Mouse (Mus musculus) intestine, embryonic 16.5 days (tissue): ENCODE data around the gene Crybb3. TPM values are rescaled to one million over a fixed set of nuclear protein-coding genes. Genes with fewer than 3 reads are reported as not detected.

Experiments
- ATAC-seq: fragments of 200-750 bp; cut with Nextera tagmentation; 2 replicates; pipeline ENCODE4 v1.8.0; 2017; ENCODE audit warnings: moderate TSS enrichment, moderate library complexity
- H3K27ac ChIP-seq: fragments of 300-500 bp; sonication (generic); 2 replicates; pipeline ENCODE4 v1.5.1; 2014; ENCODE audit warnings: mild to moderate bottlenecking, low read length
- H3K27me3 ChIP-seq: fragments of 300-500 bp; sonication (generic); replicated peaks from 2 replicates; pipeline ENCODE4 v1.6.1; 2014; ENCODE audit warnings: low read length, control low read depth, mixed read lengths; ENCODE audit not compliant: control insufficient read depth, insufficient read depth
- H3K36me3 ChIP-seq: fragments of 300-500 bp; sonication (generic); 2 replicates; pipeline ENCODE4 v1.6.1; 2014; ENCODE audit warnings: low read length, control low read depth; ENCODE audit not compliant: control insufficient read depth, insufficient read depth
- H3K4me1 ChIP-seq: fragments of 300-500 bp; sonication (generic); 2 replicates; pipeline ENCODE4 v1.6.1; 2014; ENCODE audit warnings: low read length, control low read depth, mixed read lengths; ENCODE audit not compliant: control insufficient read depth, insufficient read depth
- H3K4me2 ChIP-seq: fragments of 300-500 bp; sonication (generic); 2 replicates; pipeline ENCODE4 v1.6.1; 2014; ENCODE audit warnings: low read depth, low read length, control low read depth
- H3K4me3 ChIP-seq: fragments of 300-500 bp; sonication (generic); 2 replicates; pipeline ENCODE4 v1.5.1; 2014; ENCODE audit warnings: mild to moderate bottlenecking, low read length
- H3K9ac ChIP-seq: fragments of 300-500 bp; sonication (generic); 2 replicates; pipeline ENCODE4 v1.6.1; 2014; ENCODE audit warnings: low read depth, low read length
- H3K9me3 ChIP-seq: fragments of 300-500 bp; sonication (generic); 2 replicates; pipeline ENCODE4 v1.6.1; 2016; ENCODE audit warnings: low read length, control low read depth; ENCODE audit not compliant: control insufficient read depth
- WGBS: fragments of 180-500 bp; shearing (Covaris S2); extraction: QIAGEN DNeasy Blood & Tissue Kit; methylation state at CpG from one replicate; pipeline ENCODE4 v1.1.7; 2014; 5-methylcytosine and 5-hydroxymethylcytosine counted together
- polyA plus RNA-seq: library from polyadenylated mRNA; unstranded; fragments of >200 nt; fragmentation: Nextera tagmentation; extraction: Ambion mirVana; gene quantifications from 2 replicates; pipeline ENCODE4 v1.2.1, GENCODE M21; 2015

Gene Crybb3
- 0.35 and 0.56 TPM in 2 replicates for polyA plus RNA-seq

DNA sequence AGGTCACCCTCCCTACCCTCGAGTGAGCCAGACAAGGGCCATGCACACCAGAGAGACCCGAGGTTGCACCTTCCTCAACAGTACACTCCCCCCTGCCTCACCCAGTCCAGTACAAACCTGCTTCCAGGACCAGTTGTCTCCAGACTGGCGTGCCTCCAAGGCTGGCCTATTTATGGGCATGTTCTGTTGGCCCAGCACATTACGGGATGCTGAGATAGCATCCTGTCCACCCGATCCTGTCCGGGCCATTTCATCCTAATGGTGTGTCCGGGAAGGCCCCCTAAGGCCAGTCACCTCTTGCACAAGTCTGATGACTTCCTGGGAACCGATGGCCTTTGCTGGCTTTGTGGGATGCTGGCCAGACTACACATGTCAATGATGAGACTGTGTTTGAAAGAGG lies at the start of gene Crybb3:
TSS of gene Crybb3 (minus strand) at position 146 of the 400 bp plus-strand sequence.
- 76% methylated on average over 8 of the region's 8 CpGs for WGBS
- Histone ChIP-seq H3K9me3 (no peaks in the 10 kb centered on the region), H3K4me2 (no peak within 1 kb of the TSS), H3K27me3 (no peaks in the 10 kb centered on the region), H3K4me1 (peaks cover 7% of the 10 kb centered on the region; the same call in 1 of the 2 replicates), H3K9ac (no peak within 1 kb of the TSS), H3K4me3 (no peak within 1 kb of the TSS), H3K36me3 (no peaks in the 10 kb centered on the region), H3K27ac (no peak within 1 kb of the TSS)
- ATAC-seq = no peak

DNA sequence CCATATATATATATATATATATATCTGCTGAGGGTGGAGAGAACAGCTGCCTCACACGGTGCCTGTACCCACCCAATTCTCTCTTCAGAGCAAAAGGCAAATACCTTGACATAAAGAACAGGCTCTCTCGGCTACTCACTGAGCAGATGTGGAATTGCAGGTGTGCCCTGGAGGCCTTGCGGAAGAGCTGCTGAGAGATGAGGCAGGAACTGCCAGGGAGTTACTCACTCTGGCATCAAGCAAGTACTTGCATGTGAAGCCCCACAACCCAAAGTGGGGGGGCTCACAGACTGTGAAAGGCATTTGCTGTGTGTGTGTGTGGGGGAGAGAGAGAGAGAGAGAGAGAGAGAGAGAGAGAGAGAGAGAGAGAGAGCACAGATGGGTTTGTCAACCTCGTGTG lies 47.0 kb upstream of the Crybb3 start:
- peaks cover 42% of the 10 kb centered on the region for H3K4me1 ChIP-seq
- H3K9ac ChIP-seq = no peak overlapping the region
- no peak overlapping the region for H3K4me2 ChIP-seq
- no peaks in the 10 kb centered on the region for H3K27me3 ChIP-seq
- no peak for ATAC-seq
- no peaks in the 10 kb centered on the region; the same call in 1 of the 2 replicates for H3K36me3 ChIP-seq
- WGBS = 57% methylated on average over 4 of the region's 4 CpGs
- H3K9me3 ChIP-seq = no peaks in the 10 kb centered on the region
- H3K4me3 ChIP-seq = no peak overlapping the region
- peak overlapping the region; percentile 47; the same call in 1 of the 2 replicates for H3K27ac ChIP-seq

DNA sequence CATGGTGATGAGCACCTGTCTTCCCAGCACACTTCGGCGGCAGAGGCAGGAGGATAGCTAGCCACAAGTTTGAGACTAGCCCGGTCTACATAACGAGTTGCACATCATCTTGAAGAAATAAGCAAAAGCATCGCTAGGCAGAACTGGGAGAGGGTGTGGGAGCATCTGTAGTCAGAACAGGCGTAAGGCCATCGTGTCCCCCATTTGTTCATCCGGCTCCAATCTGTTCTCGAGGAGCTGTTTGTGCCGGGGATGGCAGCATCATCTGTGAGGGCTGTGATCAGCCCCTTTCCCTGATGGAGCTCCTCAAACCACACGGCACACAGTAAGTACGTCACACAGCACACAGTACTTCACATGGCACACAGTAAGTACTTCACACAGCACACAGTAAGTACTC lies 45.1 kb upstream of the Crybb3 start:
- no peak for ATAC-seq
- Histone ChIP-seq H3K27ac (no peak overlapping the region), H3K9ac (no peak overlapping the region), H3K9me3 (no peaks in the 10 kb centered on the region), H3K4me3 (no peak overlapping the region), H3K4me1 (peaks cover 40% of the 10 kb centered on the region), H3K4me2 (no peak overlapping the region), H3K27me3 (no peaks in the 10 kb centered on the region), H3K36me3 (no peaks in the 10 kb centered on the region; the same call in 1 of the 2 replicates)
- WGBS = 92% methylated on average over 12 of the region's 12 CpGs

DNA sequence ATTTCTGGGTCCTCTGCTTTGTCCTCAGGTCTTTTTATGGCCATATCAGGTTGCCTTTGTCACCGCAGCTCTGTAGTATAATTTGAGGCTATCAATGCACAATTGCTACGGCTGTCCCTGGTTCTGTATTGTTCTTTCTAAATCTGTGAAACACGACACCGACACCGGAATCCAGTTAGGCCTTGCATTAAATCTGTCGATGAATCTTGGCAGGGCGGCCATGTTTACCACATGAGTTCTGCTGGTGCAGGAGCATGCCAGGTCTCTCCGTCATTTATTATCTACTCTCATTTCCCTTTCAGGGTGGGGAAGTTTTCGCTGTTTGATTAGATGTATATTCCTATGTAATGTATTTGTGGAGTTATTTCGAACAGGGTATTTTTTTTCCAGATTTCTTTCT lies 42.3 kb upstream of the Crybb3 start:
- ATAC-seq = no peak
- Histone ChIP-seq H3K36me3 (no peaks in the 10 kb centered on the region; the same call in 1 of the 2 replicates), H3K4me1 (peaks cover 38% of the 10 kb centered on the region), H3K4me2 (no peak overlapping the region), H3K27ac (no peak overlapping the region), H3K27me3 (no peaks in the 10 kb centered on the region), H3K9me3 (no peaks in the 10 kb centered on the region), H3K4me3 (no peak overlapping the region), H3K9ac (no peak overlapping the region)
- WGBS = 60% methylated on average over 10 of the region's 10 CpGs

DNA sequence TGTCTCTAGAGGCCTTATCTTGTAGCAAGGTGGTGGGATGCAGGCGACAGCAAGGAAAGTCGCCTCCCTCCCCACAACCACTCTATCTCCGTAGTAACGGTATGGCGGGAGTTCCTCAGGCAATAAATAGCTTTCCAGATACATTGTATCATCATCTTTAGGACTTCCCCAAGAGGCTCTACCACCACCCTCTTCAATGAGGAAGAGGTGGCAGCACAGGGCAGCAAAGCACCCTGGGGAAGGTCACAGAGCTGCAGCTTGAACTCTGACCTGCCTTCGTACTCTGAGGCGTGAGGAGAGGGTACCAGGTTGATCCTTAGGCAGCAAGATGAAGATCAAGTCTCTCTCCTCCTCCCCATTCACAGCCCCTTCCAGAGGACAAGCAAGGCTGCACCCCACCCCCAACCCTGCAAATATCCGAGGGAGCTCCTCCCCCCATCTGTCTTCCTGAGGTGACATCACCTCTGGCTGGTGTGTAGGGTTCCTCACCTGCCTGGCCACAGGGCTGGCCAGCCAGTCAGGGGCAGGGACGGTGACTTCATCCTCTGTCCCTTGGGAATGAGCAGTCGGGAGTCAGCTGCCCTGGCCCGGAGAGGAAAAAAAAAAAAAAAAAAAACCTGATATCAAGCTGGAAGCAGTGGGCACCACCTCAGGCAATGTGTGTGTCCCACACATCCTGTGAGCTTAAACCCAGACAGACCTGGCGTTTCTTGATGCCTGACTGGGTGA lies 41.1 kb upstream of the Crybb3 start:
- no peak overlapping the region for H3K9ac ChIP-seq
- WGBS = 27% methylated on average over 12 of the region's 12 CpGs
- no peak overlapping the region for H3K27ac ChIP-seq

DNA sequence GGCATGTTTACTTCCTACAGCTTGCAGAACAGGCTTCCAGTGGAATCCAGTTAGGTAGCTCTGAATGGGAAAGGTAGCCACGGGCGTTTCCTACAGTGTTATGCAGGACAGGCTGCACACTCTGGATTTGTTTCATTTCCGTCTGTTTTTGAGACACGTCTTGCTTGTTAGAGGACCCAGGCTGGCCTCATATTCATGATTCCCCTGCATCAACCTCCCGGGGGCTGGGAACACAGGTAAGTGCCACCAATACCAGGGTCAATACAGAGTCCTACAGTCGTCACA lies 40.1 kb upstream of the Crybb3 start:
- H3K4me1 ChIP-seq = peaks cover 36% of the 10 kb centered on the region
- H3K36me3 ChIP-seq = no peaks in the 10 kb centered on the region; the same call in 1 of the 2 replicates
- 47% methylated on average over 6 of the region's 6 CpGs for WGBS
- no peaks in the 10 kb centered on the region for H3K27me3 ChIP-seq
- H3K4me3 ChIP-seq = no peak overlapping the region
- H3K9ac ChIP-seq = peak overlapping the region; percentile 34; the same call in 1 of the 2 replicates
- ATAC-seq = no peak
- no peaks in the 10 kb centered on the region for H3K9me3 ChIP-seq
- peak overlapping the region; percentile 70 for H3K27ac ChIP-seq
- no peak overlapping the region for H3K4me2 ChIP-seq

More for the DNA sequence above, 41.1 kb upstream of the Crybb3 start:
- no peak overlapping the region for H3K4me3 ChIP-seq
- no peak overlapping the region for H3K4me2 ChIP-seq
- no peaks in the 10 kb centered on the region for H3K27me3 ChIP-seq
- peak; percentile 31 for ATAC-seq
- H3K36me3 ChIP-seq = no peaks in the 10 kb centered on the region; the same call in 1 of the 2 replicates
- H3K4me1 ChIP-seq = peaks cover 40% of the 10 kb centered on the region
- no peaks in the 10 kb centered on the region for H3K9me3 ChIP-seq

DNA sequence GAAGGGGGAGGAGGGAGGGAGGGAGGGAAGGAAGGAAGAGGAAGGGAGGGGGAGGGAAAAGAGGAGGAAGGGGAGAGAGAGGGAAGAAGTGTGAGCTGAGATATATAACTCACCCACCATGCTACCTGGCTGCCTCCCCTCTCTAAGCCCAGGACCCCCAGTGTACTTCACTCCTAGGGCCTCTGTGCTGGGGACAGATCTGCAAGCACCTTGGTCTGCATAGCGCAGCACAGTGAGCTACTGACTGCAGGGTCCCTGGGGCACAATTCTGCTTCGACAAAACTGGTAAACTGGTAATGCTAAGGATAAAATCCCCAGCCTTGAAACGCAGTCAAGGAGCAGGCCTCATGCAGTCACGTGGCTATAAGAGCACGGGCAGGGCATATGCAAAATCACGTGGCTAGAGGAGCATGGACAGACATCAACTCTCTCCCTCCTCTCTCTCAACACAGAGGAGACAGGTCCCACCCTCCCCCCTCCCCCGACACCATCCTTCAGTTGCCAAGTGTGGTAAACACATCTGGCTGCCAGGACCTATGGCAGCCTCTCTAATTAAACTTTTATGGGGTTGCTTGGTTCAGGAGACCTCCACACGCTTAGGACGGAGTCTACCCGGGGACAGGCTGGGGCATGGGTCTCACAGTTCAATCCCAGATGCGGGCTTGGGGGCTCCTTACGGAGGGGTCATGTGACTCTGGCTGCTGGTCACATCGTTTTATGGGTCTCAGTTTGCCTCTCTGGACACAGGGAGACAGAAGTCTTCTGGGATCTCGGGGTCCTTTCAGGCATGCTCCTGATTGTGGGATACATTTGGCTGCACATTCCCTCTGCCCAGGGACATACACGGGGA lies 39.6 kb upstream of the Crybb3 start:
- Histone ChIP-seq H3K4me1 (peaks cover 36% of the 10 kb centered on the region), H3K9ac (0 out of 2 replicates have a peak overlapping the region, but pooled peaks have one; percentile 45), H3K9me3 (no peaks in the 10 kb centered on the region), H3K4me2 (no peak overlapping the region), H3K27ac (peak overlapping the region; percentile 58), H3K36me3 (no peaks in the 10 kb centered on the region), H3K27me3 (no peaks in the 10 kb centered on the region), H3K4me3 (no peak overlapping the region)
- ATAC-seq = no peak
- 24% methylated on average over 15 of the region's 15 CpGs for WGBS

DNA sequence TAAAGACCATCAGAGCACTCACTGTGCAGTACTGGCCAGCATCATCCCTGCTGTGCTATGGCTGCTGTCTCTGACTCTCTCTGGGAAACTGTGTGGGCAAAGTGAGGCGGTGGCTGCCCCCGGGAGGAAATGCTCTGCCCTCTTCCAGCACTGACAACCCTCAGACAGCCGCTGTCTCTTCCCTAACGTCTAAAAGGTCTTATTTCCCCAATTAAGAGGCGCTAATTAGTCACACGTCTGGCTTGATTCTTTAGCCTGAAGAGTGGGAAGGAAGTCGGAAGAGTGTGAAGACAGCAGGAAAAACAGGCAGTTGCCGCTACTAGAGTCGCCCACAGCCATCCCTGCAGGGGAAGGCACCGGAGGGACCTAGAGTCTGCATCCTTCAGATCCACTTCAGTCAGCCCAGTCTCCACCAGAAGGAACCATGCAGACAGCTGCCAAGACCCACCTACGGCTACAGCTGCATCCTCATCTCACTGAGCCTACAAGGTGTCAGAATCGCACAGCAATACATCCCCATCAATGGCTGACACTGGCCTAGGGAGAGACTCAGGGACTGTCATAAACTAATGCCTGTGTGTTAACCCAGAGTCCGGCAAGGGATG lies 38.6 kb upstream of the Crybb3 start:
- Histone ChIP-seq H3K9ac (no peak overlapping the region), H3K4me2 (no peak overlapping the region), H3K27me3 (no peaks in the 10 kb centered on the region), H3K4me3 (no peak overlapping the region), H3K27ac (0 out of 2 replicates have a peak overlapping the region, but pooled peaks have one; percentile 81), H3K9me3 (no peaks in the 10 kb centered on the region), H3K4me1 (peaks cover 40% of the 10 kb centered on the region), H3K36me3 (no peaks in the 10 kb centered on the region)
- no peak for ATAC-seq
- 45% methylated on average over 13 of the region's 13 CpGs for WGBS

DNA sequence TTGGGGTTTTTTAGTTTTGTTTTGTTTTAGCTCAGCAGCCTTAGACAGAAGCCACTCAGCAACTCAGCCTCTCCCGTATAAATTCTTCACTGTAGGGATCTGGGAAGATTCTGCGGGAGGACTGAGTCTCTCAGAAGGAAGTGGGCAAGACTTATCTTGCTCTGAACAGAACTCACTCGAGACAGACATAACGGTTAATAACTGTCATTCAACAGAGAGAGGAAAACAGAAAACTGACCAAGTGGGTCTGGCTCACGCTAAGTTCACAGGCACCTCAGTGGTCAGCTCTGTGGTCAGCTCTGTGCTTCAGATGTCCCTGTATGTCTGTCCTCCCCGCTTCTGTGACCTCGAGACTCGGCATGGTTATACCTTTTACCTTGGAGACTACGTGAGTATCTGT lies 37.9 kb upstream of the Crybb3 start:
- Histone ChIP-seq H3K36me3 (no peaks in the 10 kb centered on the region), H3K27me3 (no peaks in the 10 kb centered on the region), H3K4me1 (peaks cover 47% of the 10 kb centered on the region), H3K9ac (no peak overlapping the region; the same call in 1 of the 2 replicates), H3K27ac (peak overlapping the region; percentile 81), H3K9me3 (no peaks in the 10 kb centered on the region), H3K4me3 (no peak overlapping the region), H3K4me2 (no peak overlapping the region)
- 71% methylated on average over 9 of the region's 9 CpGs for WGBS
- no peak for ATAC-seq
